Mouse (Mus musculus): ENCODE measurements around the gene Rgcc. TPM values are rescaled to one million over a fixed set of nuclear protein-coding genes. Genes with fewer than 3 reads are reported as not detected.

The Rgcc gene
- 10 to 100 TPM; 23.7 to 27.0 TPM for total RNA-seq (2021)
- long read RNA-seq, experiment 1, transcript Rgcc-201 (5 exons, 918 nt), result major isoform, 41 of 47 reads
- long read RNA-seq, experiment 1, partial matches to known transcripts, result 4 of 47 reads
- long read RNA-seq, experiment 1, other reads (novel, unspliced or antisense), result 2 of 47 reads
- long read RNA-seq, experiment 2, transcript Rgcc-201 (5 exons, 918 nt), result major isoform, 47 of 53 reads
- long read RNA-seq, experiment 2, partial matches to known transcripts, result 5 of 53 reads
- long read RNA-seq, experiment 2, other reads (novel, unspliced or antisense), result 1 of 53 reads

DNA sequence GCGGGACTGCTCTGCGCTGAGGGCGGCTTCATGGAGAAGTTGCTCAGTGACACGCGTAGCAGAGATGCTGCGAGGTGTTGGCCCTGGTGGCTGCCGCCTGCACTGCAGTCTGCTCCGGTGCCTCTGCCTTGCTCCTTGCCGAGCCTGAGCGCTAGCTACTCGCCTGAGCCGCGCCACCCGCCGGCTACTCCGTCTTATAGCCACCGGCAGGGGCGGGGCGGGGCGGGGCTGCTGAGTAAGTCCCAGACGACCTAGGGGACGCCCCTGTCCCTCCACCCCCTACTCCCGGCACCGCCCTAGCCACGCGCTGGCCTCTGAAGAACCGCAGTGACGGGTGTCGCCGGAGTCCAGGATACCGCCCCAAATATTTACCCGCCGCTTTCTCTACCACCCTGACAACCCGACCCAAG, at the start of gene Rgcc:
Rgcc (minus strand) TSS at position 180 of the 410 bp plus-strand sequence.
- DNase-seq, result peak; percentile 91

DNA sequence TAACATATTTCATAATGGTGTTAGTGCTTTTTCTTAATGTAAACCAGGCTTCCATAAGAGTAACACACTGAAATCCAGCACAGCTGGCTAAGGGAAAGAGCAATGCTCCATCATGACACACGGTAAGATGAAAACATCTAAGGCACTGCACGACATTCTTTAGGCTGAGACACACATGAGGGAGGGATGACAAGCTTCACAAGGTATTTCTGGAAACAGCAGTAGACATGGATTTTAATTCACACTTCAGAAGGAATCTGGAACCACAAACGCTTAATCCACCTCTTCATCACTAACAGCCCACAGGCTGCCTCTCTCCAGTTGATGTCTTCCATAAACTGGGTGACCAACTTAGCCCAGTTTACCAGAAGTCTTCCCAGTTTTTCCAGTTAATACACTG, 44.9 kb upstream of the Rgcc start:
- no peak for DNase-seq

DNA sequence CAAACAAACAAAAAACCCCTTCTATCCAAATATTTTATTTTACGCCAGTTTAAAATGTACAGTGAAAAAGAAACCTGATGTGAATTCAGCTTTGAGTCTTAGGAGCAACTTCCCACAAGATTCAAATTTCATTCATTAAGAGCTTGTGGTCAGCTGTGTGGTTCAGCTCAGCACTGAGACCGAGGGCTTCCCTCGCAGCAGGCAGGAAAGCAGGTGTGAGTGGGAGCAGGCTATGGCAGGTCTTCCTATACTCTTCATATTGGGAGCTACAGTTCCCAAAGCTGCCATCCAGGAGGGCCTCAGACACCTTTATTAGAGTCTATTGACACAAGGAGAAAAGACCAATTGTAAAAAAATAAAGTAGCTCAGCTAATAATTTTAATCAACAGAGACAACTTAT, 34.2 kb upstream of the Rgcc start:
- DNase-seq, result no peak

DNA sequence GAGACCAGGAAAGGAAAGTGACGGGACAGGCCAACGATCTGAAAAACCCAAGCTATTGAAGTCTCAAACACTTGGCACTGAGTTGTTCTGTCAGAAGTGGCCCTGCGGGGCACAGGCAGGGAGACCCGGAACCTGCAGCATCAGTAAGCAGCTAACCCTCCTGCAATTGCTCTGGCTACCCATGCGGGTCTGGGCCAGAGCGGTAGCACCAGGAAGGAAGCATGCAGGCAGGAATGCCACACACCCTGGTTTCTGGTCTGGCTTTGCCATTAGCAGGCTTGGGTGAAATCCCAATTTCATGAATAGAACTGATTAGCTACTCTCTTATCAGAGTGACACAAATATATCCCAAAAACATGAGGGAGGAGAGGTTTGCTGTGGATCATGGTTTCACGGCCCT, 30.5 kb upstream of the Rgcc start:
- no peak for DNase-seq

DNA sequence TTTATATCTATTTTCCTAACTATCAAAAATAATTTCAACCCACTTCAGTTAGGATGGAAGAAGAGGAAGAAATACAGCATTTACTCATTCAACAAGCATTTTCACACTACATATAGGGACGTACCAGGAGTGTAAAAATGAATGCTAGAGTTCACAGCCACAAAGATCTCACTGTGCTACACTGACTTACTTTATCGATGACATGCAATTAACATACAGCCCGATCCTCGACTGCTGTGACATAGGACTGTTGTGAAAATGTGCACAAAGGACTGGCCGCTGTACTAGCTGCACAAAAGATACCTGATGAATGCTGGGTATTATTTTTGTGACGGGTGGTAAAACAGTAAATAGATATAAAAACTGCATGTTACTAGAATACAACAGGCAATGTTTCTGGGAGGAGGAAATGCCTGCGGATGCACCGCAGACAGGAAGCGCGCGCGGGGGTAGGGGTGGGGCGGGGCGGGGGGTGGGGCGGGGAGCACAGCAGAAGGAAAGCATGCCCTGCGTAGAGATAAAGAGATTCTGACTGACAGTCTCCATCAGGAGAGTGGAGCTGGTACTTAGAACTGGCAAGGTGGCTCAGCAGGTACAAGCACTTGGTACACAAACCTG, 29.6 kb upstream of the Rgcc start:
- no peak for DNase-seq

DNA sequence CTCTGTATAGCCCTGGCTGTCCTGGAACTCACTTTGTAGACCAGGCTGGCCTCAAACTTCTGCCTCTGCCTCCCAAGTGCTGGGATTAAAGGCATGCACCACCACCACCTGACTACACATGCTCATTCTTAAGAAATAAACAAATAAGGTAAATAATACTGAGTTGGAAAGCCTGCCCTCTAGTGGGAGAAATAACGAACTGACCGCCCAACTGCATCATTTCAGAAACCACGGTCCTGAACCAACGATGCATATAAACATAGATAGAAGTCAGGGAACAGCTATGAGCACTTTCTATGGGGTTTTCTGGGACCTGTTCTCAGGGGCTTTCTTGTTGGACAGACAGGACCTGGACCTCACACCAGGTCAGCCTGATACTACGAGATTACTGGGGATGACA, 25.6 kb upstream of the Rgcc start:
- peak; percentile 15 for DNase-seq

DNA sequence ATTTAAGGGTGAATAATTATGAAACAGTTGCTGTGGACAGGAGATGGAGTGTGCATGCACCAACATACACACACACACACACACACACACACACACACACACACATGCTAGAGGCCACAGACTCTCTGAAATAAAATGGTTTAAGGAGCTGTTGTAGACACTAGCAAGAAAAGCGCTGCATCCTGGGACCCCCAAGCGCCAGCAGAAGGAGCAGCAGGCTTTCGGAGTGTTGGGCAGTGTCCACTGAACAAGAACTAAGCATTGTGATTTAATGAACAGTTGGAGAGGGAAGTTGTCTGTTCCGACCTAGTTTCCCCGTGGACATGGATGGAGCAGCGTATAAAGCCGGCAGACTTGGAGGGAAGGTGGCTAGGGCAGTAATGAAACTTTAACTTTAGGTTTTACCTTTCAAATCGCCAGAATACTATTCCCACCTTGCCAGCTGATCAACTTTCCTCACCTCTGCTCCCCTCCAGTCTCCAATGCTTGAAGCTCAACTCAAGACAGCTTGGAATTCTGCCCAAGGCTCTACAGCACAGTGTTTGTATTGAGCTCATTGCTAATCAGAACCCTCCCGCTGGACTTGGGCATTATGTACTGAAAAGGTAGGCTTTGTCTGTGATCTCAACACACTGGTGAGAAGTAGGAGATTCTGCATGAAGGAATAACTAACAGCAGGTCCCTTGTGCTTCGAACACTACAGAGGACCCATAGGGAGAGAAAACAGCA, 22.8 kb upstream of the Rgcc start:
- no peak for DNase-seq

DNA sequence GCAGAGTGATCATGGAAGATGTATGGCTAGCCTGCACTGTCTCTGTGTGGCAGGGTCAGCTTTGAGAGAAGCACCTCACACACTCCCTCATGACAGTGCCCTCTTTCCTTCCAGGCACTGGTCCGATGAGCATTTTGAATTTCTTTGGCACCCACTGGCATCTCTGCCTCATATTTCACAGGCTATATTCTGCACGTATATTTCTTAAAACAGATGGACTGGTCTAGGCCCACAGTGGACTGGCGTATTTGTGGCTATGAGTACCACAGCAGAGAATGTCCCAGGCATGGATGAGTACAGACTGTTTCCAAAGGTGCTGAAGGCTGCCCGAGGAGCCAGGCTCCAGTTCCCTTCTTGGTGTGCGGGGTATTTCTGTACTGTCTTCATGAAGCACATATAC, 20.4 kb upstream of the Rgcc start:
- no peak for DNase-seq

DNA sequence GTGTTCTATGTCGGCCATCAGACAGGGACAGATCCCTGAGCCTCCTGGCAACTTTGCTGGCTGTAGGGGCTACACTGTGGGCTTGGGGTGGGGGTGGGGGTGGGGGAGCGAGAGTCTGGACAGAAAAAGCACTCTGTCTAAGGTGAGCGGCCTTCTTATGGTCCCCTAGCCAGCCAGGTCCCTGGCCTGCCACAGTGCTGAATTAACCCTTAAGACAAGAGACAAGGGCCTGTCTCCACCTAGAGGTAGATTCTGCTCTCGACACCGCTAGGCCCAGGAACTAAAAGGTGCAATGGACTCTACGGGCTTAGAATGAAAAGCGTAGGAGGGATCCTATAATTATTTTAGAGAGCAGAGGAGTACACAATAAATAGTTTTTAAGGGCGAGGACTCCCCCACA, 19.7 kb upstream of the Rgcc start:
- DNase-seq, result no peak

DNA sequence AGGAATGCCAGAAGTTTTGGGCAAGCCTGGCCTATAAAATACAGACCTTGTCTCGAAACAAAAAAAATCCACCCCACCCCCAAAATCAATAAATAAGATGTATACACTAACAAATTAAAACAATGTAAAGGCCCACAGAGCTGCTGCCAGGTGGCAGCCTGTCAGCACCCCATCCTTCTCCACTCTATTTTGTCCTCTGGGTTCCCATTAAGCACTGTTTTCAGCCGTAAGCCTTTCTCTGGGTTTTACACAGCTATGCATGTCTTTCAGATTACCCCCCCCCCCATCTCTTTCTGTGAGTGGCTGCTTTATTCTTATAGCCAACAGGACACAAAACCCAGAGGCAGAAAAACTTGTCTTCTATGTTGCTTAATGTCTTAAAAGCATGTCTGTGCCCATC, 16.2 kb upstream of the Rgcc start:
- DNase-seq, result no peak

DNA sequence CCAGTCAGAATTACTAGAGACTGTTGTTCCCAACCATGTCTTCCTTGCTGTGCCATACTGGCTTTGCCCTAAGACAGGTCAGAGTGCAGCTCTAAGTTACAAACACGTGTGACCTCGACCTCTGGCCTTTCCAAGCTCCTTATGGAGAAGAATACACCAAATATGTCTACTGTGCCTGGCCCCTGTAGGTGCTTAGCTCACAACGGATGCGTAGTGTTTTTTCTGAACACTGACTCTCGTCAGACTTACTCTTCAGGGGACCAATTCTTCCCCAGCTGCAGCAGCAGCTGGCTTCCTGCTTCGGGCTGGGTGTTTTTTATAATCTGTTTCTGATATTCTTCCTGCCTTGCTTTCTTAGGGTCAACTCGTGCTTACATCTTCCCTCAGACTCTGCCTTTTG, 14.4 kb upstream of the Rgcc start:
- DNase-seq, result no peak

DNA sequence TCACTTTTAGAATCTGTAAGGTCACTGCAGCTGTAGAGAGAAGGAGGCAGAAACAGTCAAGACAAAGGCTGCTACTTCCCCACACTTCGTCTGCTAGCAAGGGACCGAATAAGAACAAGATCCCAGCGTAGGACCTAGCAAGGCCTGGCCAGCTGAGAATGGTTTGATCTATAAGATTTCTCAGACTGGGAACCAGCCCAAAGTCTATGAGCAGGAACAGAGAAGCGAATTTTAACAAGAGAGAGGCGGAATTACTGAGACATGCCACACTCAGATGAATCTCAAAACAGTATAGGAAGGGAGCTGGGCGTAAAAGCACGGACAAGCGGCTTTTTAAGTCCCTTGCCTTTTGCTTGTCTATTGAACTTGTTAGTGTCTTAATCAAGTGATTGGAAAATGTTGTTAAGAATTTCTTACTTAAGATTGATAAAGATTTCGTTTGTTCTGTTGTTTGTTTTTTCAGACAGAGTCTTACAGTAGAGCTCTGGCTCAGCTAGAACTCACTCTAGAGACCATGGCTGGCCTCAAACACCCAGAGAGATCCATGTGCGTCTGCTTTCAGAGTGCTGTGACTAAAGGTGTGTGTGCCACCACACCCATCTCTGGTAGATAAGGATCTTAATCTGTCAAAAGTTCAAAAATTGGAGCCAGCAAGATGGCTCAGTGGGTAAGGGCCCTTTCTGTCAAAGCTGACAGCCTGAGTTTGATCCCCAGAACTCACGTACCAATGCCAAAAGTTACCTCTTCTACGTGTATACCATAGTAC, 13.0 kb upstream of the Rgcc start:
- DNase-seq, result no peak

DNA sequence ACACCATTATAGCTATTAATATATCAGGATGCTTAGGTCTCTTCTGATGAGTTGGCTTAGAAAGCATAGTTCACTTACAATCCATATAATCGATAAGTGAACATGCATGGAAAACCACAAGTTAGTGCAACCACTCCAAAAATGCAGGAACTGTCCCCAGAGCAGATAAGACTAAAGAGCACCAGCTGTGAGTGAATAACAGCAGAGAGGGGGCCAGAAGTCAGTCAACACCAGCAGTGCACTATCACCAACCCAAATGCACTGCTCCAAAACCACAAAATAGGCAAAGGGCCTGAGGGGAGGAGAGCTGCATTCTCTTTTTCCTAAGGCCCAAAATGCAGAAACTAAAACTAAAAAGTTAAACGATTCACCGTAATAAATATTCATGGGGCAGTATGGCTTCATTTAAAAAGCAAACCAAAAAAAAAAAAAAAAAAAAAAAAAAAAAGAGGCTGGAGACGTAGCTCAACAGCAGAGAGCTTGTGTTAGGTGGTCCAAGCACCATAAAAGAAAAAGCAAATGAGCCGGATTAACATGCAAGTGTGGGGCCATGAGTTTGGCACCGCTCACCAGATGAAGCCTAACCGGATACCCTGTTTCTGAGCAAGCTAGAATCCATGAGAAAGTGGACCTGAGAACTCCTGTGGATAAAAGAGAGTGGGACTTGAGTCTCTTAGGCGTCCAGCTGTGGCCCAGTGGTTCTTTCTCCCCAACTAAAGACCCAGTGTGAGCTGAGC, 12.2 kb upstream of the Rgcc start:
- no peak for DNase-seq

DNA sequence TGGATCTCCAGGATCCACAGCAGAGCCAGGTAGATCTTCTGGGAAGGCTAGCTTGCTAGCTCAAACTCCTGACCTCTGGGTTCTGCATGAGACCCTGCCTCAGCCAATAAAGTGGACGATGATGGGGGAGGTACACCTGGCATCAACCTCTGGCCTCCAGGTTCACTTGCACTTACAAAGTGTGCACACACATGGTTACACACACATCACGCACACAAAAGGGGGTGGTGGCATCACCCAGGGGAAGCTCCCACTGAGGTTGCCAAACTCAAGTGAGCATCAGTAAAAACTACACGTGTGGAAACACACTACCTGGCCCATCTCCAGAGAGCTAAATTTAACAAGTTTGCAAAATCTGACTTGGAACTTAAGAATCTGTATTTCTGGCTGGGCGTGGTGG, 11.3 kb upstream of the Rgcc start:
- no peak for DNase-seq

DNA sequence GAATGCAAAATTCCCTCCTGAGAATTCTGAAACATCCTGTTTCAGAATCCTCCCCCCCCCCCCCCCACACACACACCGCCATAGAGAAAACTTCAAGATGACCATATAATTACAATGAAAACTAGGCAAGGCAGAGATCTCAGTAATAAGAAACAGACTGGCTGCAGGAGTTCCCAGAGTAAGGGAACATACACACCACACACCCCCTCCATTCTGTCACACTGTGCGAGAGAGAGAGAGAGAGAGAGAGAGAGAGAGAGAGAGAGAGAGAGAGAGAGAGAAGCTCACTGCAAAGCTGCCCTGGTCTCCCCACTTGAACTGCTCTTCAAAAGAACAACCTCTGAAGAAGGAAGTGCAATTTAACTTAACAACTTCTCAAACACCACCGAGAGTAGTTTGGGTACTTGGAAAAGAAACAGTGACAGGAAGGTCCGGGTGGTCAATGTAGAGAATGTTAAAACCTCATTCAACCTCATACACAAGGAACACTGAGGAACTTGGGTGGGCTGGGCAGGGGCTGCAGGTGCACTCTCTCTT, 10.5 kb upstream of the Rgcc start:
- DNase-seq, result no peak

DNA sequence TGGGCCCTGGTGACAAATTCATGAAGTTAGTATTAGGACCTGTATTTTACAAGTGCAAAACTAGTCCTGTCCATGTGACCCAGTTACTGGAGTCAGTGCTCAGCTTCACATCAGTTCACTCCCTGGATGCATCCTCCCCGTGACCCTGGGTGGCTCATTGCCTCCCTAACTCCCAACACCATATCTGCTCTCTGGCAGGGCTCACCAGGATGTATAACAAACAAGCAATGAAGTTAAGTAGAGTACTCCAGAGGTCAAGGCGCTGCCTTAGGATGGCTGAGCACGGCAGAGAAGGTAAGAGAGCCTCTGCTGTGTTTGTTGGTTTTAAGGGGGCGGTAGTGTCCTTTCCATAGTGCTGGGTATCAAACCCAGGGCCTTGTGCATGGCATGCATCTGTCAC, 7.7 kb upstream of the Rgcc start:
- no peak for DNase-seq

DNA sequence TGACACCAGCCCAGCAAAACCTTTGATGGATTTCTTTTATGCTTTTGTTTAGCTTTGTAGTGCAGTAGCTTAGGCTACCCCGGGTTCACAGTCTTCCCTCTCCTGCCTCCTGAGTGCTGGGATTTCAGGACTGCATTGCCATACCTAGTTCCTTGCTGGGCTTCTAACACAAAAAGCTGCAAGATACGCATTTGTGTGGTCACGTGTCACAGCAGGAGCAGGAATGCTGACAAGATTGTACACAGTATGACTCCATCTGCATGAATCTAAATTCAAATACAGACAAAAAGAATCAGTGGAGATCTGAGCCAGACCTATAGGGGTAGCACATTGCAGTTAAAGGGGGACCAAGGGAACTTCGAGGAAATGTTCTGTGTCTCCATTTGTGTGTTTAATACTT, 6.9 kb upstream of the Rgcc start:
- no peak for DNase-seq

DNA sequence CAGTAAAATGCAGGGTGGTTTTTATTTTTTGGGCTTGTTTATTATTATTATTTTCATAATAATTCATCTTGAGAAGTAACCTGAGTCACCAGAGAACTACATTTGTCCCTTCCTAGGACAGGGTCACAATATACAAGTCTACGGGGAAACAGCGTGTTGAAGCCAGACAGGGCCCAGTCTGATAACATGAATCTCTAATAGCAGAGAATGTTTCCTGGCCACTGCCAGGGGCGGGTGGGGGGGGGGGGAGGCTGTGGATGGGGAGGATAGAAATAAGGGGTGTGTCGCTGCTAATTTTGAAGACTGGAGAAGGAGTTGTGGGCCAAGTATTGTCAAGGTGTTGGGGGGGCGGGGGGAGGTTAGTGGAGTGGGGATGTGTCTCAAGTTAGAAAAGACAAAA, 6.5 kb upstream of the Rgcc start:
- no peak for DNase-seq

DNA sequence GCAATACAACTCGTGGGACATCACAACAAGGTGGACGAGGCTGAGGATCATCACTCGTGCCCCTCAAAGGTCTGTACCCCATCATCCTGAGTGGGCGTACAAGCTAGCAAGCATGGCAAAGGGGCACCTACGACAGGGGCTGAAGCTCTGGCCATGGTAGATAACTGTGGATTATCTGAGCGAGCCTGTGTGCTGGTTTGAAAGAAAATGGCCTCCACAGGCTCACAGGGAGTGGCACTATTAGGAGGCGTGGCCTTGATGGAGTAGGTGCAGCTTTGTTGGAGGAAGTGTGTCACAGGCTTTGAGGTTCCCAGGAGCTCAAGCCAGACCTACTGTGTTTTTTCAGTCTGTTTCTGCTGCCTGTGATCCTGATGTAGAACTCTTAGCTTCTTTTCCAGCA, 5.7 kb upstream of the Rgcc start:
- no peak for DNase-seq

DNA sequence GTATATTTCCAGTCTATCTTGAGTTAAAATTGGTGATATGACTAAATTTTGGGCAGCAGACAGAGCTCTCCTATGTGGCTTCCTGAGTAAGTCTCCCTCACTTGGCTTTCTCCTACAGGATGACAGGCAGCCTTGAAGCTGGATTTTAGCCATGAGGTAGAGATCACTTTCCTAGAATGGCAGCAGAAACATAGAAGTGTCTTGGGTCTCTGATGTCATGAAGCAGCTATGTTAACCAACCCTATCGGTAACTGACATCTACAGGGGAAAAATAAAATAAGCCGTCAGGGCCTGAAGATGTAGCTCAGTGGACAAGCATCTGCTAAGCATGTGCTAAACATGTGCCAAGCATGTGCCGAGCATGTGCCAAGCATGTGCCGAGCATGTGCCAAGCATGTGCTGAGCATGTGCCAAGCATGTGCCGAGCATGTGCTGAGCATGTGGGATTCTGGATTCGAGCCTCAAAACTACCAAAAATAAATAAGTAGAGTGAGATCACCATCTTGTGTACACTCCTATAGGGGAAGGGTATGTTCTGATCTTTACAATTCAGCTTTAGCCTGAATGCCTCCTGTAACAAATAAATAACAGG, 3.5 kb upstream of the Rgcc start:
- DNase-seq, result no peak

DNA sequence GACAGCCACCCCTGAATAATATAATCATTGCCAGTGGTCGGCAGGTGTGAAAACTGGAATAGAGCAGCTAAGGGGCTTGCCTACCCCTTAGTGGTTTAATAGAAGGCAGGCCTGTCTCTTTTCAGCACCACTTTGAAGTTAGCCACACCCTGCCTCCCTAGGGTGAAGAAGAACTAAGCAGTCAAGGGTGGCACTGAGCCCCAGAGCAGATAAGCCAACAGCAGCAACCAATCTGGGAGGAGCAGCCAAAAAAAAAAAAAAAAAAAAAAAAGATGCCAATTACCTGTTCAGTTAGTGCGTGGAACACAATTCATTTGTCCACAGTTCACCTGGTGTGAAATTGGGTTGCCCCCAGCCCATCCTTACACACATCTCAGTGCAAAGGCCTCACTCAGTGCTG, 1.7 kb upstream of the Rgcc start:
- no peak for DNase-seq
